Mouse (Mus musculus) lung, adult 10 weeks (tissue): ENCODE results near the gene Dstn. TPM values are rescaled to one million over a fixed set of nuclear protein-coding genes. Genes with fewer than 3 reads are reported as not detected.

Experiments used
- polyA plus RNA-seq: library from polyadenylated mRNA; stranded (reverse); fragments of 350-450 nt; fragmentation: Illumina TruSeq; extraction: RNeasy Lipid Tissue Mini Kit (QIAGEN cat#74804); gene quantifications from one replicate; pipeline ENCODE4 v1.2.3, GENCODE M21; 2014; ENCODE audit warnings: low read depth, low replicate concordance; ENCODE audit not compliant: insufficient read depth

The Dstn gene
- 432 TPM for polyA plus RNA-seq

GRCm38 (mm10) chr2:143914760-143915599 lies at the start of gene Dstn:
TSS of gene Dstn (plus strand) at chr2:143915320.

Other genes with a start within 250 kb of the Dstn start
- 1.4 TPM for gene Bfsp1, start 52.1 kb upstream of the Dstn start, polyA plus RNA-seq
- 117 TPM for gene Rrbp1, start 95.9 kb downstream of the Dstn start, polyA plus RNA-seq
- gene Banf2, start 117.7 kb downstream of the Dstn start, polyA plus RNA-seq, result not detected